Mouse (Mus musculus) lung, adult 2 months (tissue): ENCODE results near the gene Rev3l.

Source experiments
- CTCF ChIP-seq: fragments of 200-500 bp; IDR thresholded peaks from 2 replicates; pipeline ENCODE4 v1.5.1; 2011; ENCODE audit warnings: mild to moderate bottlenecking, low read length, control low read depth; ENCODE audit not compliant: insufficient read depth
- POLR2A ChIP-seq: fragments of 200-500 bp; IDR thresholded peaks from 2 replicates; pipeline ENCODE4 v1.6.1; 2011; ENCODE audit warnings: low read depth, mild to moderate bottlenecking, control low read depth, low read length, borderline replicate concordance; ENCODE audit errors: extremely low read depth

GRCm38 (mm10) chr10:39773940-39774726 is 42.2 kb downstream of the Rev3l start:
- TF ChIP-seq POLR2A = no peak
- no peak for TF ChIP-seq CTCF
